Mouse (Mus musculus) left cerebral cortex, adult 8-10 months (tissue): ENCODE measurements around the gene Oprm1. TPM values are rescaled to one million over a fixed set of nuclear protein-coding genes. Genes with fewer than 3 reads are reported as not detected.
"Not testable (repeated sequence)": the region's sequence is repeated elsewhere in the genome, so short reads cannot be mapped to it uniquely, and the experiment has no call there.

Experiments used
- DNase-seq, 2 experiments: peaks; one replicate each; pipeline ENCODE4 v3.0.0; 2022; ENCODE audit warnings: low spot score in 2 of 2
- total RNA-seq, 4 experiments: library from RNA; stranded (reverse); gene quantifications; 2 replicates each; pipeline ENCODE4 v1.2.4; 2022

Oprm1 gene
- total RNA-seq, 4 experiments from 2014 or later = 9.7 to 11.6 (median 10.7) TPM

DNA sequence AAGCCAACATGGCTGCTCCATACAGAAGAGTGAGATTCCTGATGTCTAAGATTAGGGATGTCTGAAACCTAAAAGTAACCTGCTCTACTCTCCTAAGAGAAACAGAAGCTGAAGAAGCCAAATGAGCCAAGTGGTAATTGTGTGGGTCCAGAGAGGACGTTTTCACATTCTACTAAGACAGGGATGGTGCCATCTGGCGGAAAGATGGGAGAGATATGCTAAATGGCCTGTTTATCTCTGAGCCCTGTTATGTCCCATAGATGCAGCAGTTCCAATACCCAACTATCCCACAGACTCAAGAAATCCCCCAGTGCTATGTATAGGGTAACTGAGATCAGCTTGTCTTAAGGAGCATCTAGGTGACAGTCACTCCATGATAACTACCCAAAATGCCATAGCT, 219.5 kb downstream of the Oprm1 start:
- no peak for DNase-seq

- DNase-seq = no peak
Observed at GRCm38 (mm10) chr10:6978733-6979132, 220.4 kb downstream of the Oprm1 start.

DNA sequence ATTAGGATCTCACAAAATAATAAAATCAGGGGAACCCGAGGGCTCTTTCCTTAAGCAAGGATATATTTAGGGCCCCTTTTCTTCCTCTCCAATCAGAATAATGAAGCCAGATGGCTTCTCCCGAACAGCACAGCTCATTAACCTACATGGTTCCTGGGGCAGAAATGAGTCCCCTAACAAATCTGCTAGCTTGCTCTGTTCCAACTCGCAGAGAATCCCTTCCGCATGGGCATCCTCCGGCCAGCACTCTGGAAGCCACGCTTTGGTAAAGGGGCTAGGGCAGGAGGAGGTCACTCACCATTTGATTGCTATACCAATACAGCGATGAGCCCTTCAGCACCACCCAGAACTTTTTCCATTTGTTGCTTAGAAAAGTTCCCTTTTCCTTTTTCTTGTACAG, 220.9 kb downstream of the Oprm1 start:
- no peak for DNase-seq

DNA sequence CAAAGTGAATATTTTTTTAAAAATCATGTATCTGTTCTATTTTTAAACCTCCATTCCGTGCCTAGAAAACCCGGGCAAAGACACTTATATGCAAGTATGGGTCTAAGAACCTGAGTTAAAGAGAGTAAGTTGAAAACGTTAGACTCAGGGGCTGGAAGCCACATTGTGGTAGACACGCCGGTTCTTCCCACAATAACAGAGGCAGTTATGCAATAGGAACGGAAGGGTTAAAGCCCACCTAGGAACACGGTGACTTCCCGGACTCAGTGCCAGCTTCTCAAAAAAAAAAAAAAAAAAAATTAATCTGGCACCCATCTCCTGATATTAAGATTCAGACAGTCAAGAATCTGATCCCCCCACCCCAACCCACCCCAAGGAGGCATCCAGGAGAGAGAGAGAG, 221.5 kb downstream of the Oprm1 start:
- DNase-seq = no peak

DNA sequence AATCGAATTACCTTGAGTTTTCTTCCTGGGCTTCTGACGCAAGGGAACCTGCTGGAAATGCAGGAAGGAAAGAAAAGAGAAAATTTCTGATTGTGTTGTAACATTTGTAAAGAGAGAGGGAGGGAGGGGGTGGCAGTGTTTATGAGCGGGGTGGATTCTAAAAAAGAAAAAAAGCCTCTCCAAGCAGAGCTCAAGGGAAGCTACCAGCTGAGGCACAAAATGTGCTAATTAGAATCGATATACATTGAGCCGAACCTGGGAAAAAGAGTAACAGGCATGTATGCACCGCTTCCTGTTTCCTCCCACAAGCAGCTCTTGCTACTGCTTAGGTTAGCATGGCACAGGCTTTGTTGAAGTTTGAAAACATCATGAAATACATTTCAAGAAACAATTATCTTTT, 221.9 kb downstream of the Oprm1 start:
- DNase-seq = peak in 1 of 2 experiments; percentile 32

DNA sequence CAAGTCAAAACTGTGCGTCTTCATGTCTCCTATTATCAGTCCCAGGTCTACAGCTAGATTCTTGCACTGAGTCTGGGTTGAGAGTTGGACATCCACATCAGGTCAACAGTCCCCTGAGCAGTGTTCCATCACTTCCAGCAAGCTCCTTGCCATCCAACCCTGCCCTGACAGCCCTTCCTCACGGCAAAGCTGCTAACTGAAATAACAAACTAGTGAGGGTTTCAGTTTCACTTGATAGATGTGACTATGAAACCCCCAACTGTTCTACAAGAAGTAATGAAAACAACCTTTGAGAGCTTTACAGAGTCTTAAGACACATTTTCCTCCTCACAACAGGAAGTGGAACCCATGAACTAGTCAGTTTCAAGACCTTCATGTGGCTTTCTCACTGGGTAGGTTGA, 224.4 kb downstream of the Oprm1 start:
- no peak for DNase-seq

DNA sequence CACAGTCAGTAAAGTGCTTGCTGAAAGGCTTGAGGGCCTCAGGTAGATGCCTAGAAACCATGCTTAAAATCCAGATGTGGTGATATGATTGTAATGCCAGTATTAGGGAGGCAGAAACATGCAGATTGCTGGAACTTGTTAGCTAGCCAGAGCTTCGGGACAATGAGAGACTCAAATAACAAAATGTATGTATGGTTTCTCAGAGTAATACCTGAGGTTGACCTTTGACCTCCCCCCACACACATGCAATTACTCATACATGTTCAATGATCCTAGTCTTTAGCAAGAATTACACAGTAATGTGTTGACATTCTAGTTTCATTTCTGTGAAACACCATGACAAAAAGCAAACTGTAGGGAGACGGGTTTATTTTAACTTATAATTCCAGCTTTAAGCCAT, 225.1 kb downstream of the Oprm1 start:
- DNase-seq = no peak

DNA sequence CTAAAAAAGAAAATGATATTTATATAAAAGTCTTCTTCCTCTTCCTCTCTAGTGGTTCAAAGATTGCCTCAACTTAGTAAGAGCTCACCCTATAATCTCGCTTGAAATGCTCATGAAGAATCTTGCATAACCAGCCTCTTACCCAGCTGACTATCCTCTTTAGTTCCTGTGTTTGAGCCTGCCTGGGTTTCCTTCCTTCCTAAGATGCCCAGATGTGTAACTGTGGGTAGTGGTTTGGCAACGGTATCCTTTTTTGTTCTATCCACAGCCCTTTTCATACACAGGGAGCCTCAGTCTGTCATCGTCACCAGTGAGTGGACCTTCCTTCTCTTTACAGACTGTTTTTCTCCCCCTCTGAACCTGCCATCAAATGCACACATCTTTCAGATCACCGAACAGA, 227.9 kb downstream of the Oprm1 start:
- DNase-seq = no peak

GRCm38 (mm10) chr10:6987399-6988098, 229.2 kb downstream of the Oprm1 start:
- no peak for DNase-seq

GRCm38 (mm10) chr10:6988555-6988954, 230.2 kb downstream of the Oprm1 start:
- no peak for DNase-seq

- no peak for DNase-seq
Observed at GRCm38 (mm10) chr10:6996895-6997294, 238.6 kb downstream of the Oprm1 start.

DNA sequence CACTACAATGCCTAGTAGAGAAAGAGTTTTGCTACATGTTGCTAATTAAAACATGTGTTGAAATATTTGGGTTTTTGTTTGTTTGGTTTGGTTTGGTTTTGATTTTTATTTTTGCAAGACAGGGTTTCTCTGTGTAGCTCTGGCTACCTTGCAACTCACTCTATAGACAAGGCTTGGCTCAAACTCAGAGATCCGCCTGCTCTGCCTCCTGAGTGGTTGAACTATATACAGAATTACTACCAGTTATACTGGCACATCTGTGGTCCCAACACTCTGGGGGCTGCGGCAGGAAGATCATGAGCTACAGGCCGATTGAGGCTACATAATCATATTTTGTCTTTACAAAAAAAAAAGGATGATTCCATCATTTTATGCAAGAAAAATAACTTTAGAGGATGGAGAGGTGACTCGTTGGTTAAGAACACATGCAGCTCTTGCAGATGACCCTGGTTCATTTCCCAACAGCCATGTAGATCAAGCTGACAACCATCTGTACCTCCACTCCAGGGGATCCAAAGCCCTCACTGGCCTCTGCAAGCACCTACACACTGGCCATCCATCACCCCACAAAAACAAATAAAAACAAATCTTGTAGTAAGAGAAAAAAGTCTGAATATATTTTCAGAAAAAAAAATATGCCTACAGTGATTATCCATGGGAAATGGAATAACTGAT, 240.4 kb downstream of the Oprm1 start:
- DNase-seq = no peak

DNA sequence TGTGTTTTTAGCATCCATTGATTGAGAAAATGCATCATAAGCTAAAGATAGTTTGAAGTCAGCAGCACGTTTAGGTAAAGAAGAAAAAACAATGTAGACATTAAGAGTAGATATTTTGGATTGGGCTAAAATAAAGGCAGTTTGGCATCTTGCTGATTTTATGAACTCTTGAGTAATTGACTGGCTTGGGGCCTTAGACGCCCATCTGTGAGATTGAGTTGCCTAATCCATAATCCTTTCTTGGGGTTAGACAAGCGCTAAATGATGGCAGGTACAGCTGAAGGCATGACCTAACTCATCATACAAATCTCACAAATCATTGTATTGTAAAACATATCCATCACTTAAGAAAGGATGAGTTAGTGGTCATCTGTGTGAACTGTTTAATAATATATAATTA, 241.0 kb downstream of the Oprm1 start:
- DNase-seq = no peak

- not testable (repeated sequence) for DNase-seq
Observed at GRCm38 (mm10) chr10:7003898-7004297, 245.6 kb downstream of the Oprm1 start.

- no peak for DNase-seq
Observed at GRCm38 (mm10) chr10:7004980-7005538, 246.8 kb downstream of the Oprm1 start.

GRCm38 (mm10) chr10:7010543-7010942, 252.2 kb downstream of the Oprm1 start:
- DNase-seq = no peak

DNA sequence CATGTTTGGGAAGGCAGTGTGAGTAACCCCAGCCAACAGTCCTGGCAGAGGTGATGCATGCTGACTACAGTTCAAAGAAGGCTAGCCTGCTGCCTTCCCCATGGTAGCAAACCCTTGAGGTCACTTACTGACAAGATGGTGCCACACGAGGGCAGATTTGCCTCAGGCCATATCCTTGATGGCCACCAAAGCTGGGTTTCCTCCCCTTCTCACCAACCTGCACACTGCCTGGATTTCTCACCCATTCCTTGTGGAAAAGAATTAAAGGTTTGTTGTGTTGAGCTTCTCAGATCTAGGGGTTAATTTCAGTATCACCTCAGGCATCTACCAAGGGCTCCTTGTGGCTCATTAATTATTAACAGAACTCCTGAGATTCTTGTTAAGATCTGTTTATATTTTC, 256.9 kb downstream of the Oprm1 start:
- no peak for DNase-seq

GRCm38 (mm10) chr10:7019781-7020386, 261.6 kb downstream of the Oprm1 start:
- DNase-seq = no peak

DNA sequence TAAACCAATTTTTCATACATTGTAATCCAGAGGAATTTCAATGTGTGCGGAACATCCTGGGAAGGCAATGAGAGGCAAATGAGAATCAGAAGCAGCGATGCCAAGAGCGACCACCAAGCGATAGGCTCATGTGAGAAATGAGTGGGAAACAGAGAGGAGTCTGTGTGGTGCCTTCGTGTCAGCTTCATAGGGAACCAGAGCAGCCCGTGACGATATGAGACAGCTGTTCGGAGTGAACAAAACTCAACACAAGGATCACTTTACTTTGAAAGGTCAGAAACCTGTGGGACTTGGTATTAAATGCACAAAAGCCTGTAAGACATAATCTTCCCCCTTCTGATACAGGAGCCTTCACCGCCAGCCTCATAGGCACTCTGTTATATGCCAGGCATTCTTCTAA, 262.2 kb downstream of the Oprm1 start:
- no peak for DNase-seq

DNA sequence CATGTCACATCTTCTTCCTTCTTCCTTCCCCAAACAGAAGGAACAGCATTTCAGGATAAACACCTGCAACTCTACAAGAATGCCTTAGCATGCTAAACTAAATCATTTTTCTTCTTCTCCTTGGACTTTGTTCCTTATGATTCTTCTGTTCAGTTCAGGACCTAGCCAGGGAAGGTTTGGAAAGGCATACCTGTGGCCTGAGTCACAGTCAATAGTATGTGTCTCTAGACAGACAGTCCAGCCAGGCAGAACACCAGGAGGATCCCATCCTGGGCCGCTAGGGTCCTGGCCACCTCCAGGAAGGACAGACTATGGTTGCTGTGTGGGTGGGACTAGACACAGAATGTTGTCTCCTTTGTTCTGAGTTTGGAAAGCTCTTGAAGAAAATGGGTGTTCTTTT, 266.7 kb downstream of the Oprm1 start:
- DNase-seq = no peak

- no peak for DNase-seq
Observed at GRCm38 (mm10) chr10:7033459-7033858, 275.2 kb downstream of the Oprm1 start.

DNA sequence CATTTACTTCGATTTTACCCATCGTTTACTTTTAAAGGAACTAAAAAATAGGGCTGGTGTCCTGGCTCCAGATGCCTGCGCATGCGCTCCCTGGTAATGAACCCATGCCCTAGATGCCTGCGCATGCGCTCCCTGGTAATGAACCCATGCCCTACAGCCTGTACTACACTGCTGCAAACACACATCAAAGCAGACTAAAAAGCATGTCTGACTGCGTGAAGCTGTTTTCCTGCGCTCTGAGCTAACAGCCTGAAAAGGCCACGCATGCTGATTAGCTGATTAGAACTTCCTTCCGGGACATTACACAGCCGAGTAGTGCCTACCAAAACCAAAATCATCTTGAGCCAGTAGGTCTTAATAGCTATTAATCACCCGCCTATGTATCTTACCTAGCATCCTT, 277.2 kb downstream of the Oprm1 start:
- no peak for DNase-seq

- DNase-seq = no peak
Observed at GRCm38 (mm10) chr10:7037194-7037593, 278.9 kb downstream of the Oprm1 start.
